In genomic region chr4:107453141-107453984, GRCm38 (mm10) we compare ENCODE assay signal across 8 mouse cellular contexts. TPM values are rescaled to one million over a fixed set of nuclear protein-coding genes. Genes with fewer than 3 reads are reported as not detected.
DNase-seq lines count a peak whose midpoint lies in the region; ATAC-seq and TF ChIP-seq lines count a peak whose summit lies in the region.

No protein-coding gene starts in this region.

- peak; percentile 78; the same call in 1 of the 2 replicates for TF ChIP-seq CTCF in embryonic fibroblast, embryonic 13.5 days (IDR thresholded peaks at IDR 0.05; ENCODE audit: borderline replicate concordance, insufficient read depth, low read length)

- H3K9me3 ChIP-seq in heart, embryonic 10.5 days = no peaks in the 10 kb centered on the region
- H3K9me3 ChIP-seq in liver, embryonic 11.5 days (ENCODE audit: control insufficient read depth, low read length) = no peaks in the 10 kb centered on the region
- no peaks in the 10 kb centered on the region for H3K9me3 ChIP-seq in stomach, embryonic 14.5 days (ENCODE audit: control insufficient read depth, low read depth, low read length)

- no peak for TF ChIP-seq POLR2A in embryonic fibroblast, embryonic 13.5 days (IDR thresholded peaks at IDR 0.05; ENCODE audit: low read depth, low read length)

- peaks cover 21% of the 10 kb centered on the region; the same call in 1 of the 2 replicates for H3K27me3 ChIP-seq in heart, embryonic 10.5 days (ENCODE audit: insufficient read depth, poor library complexity, severe bottlenecking)
- no peaks in the 10 kb centered on the region for H3K27me3 ChIP-seq in liver, embryonic 11.5 days (replicated peaks; ENCODE audit: control insufficient read depth, insufficient read depth, low read length)
- no peaks in the 10 kb centered on the region for H3K27me3 ChIP-seq in stomach, embryonic 14.5 days (ENCODE audit: control insufficient read depth, insufficient read depth, low read length)

- H3K9ac ChIP-seq in liver, embryonic 11.5 days (ENCODE audit: low read depth, low read length) = no peak overlapping the region
- no peak overlapping the region for H3K9ac ChIP-seq in stomach, embryonic 14.5 days (replicated peaks; ENCODE audit: low read depth, low read length)

- 63% methylated on average over 16 of the region's 16 CpGs for WGBS in heart, embryonic 10.5 days
- 59% methylated on average over 16 of the region's 16 CpGs for WGBS in liver, embryonic 11.5 days
- WGBS in stomach, embryonic 14.5 days = 67% methylated on average over 16 of the region's 16 CpGs

- H3K4me3 ChIP-seq in embryonic fibroblast, embryonic 13.5 days (ENCODE audit: insufficient read depth, low read length) = no peak overlapping the region
- H3K4me3 ChIP-seq in heart, embryonic 10.5 days = no peak overlapping the region
- H3K4me3 ChIP-seq in liver, embryonic 11.5 days (ENCODE audit: low read depth, low read length) = no peak overlapping the region
- no peak overlapping the region for H3K4me3 ChIP-seq in stomach, embryonic 14.5 days (ENCODE audit: low read depth, low read length)

- H3K27ac ChIP-seq in embryonic fibroblast, embryonic 13.5 days (ENCODE audit: insufficient read depth, low read length) = peak overlapping the region; percentile 91
- peak overlapping the region; percentile 6; the same call in 1 of the 2 replicates for H3K27ac ChIP-seq in heart, embryonic 10.5 days
- H3K27ac ChIP-seq in liver, embryonic 11.5 days (ENCODE audit: low read depth, low read length) = no peak overlapping the region
- H3K27ac ChIP-seq in stomach, embryonic 14.5 days (ENCODE audit: low read length) = no peak overlapping the region

- H3K36me3 ChIP-seq in heart, embryonic 10.5 days = no peaks in the 10 kb centered on the region
- H3K36me3 ChIP-seq in liver, embryonic 11.5 days (ENCODE audit: control insufficient read depth, insufficient read depth, low read length) = no peaks in the 10 kb centered on the region
- no peaks in the 10 kb centered on the region for H3K36me3 ChIP-seq in stomach, embryonic 14.5 days (ENCODE audit: control insufficient read depth, insufficient read depth, low read length)

- ATAC-seq in liver, embryonic 11.5 days (replicated peaks; ENCODE audit: low FRiP score) = peak; percentile 66
- peak; percentile 53; the same call in 1 of the 2 replicates for ATAC-seq in stomach, embryonic 14.5 days (ENCODE audit: insufficient number of reproducible peaks, insufficient read depth, low FRiP score, low read depth)

- no peak overlapping the region for H3K4me2 ChIP-seq in liver, embryonic 11.5 days
- no peak overlapping the region for H3K4me2 ChIP-seq in stomach, embryonic 14.5 days (replicated peaks; ENCODE audit: low read depth, low read length)

- H3K4me1 ChIP-seq in embryonic fibroblast, embryonic 13.5 days (ENCODE audit: control insufficient read depth, insufficient read depth, low read length) = peaks cover 8% of the 10 kb centered on the region
- peaks cover 17% of the 10 kb centered on the region for H3K4me1 ChIP-seq in heart, embryonic 10.5 days
- H3K4me1 ChIP-seq in liver, embryonic 11.5 days (replicated peaks; ENCODE audit: control insufficient read depth, insufficient read depth, low read length) = peaks cover 9% of the 10 kb centered on the region
- H3K4me1 ChIP-seq in stomach, embryonic 14.5 days (ENCODE audit: control insufficient read depth, insufficient read depth, low read length) = no peaks in the 10 kb centered on the region

- DNase-seq in 3T3-L1 (ENCODE audit: low read depth, low spot score) = peak; percentile 96
- DNase-seq in adrenal gland, postnatal 4 days (ENCODE audit: low spot score in 2 of 2) = peak; percentile 61 to 74
- no peak for DNase-seq in heart, embryonic 10.5 days (ENCODE audit: low spot score)
- DNase-seq in kidney, postnatal 10 days = peak; percentile 95
- peak; percentile 82 for DNase-seq in liver, embryonic 11.5 days (ENCODE audit: low spot score)
- peak; percentile 93 for DNase-seq in neural tube, embryonic 10.5 days (ENCODE audit: extremely low spot score, low spot score)

RNA-seq across cellular contexts. Expression of gene Glis1, which starts 19.0 kb away (rescaled TPM):
- total RNA-seq in adrenal gland, postnatal 4 days (2021) = 1 to 10 TPM; 1.7 to 3.5 TPM
- 4.9 TPM in 2 replicates for polyA plus RNA-seq in embryonic fibroblast, embryonic 13.5 days (2011; ENCODE audit: insufficient read length, low read depth, missing spikeins)
- 0.25 and 2.0 TPM in 2 replicates for polyA plus RNA-seq in heart, embryonic 10.5 days (2016; fragmentation: Nextera tagmentation; extraction: Ambion mirVana)
- polyA plus RNA-seq in liver, embryonic 11.5 days (2014; fragmentation: Nextera tagmentation; extraction: Ambion mirVana) = 1.2 and 1.5 TPM in 2 replicates
- polyA plus RNA-seq in stomach, embryonic 14.5 days (2014; fragmentation: Nextera tagmentation; extraction: Ambion mirVana) = 0.20 and 0.69 TPM in 2 replicates

Comparison
In these comparisons a context has a peak if more than half of its experiments do, and no peak if none do; other contexts are left out.
1. H3K27ac ChIP-seq: peak in embryonic fibroblast, embryonic 13.5 days (single experiment) and heart, embryonic 10.5 days (single experiment); none in liver, embryonic 11.5 days (single experiment) and stomach, embryonic 14.5 days (single experiment).